Mouse (Mus musculus) spleen, adult 2 months (tissue): ENCODE measurements around the gene Pknox2. TPM values are rescaled to one million over a fixed set of nuclear protein-coding genes. Genes with fewer than 3 reads are reported as not detected.

Experiments
- DNase-seq, 2 experiments: peaks; one replicate each; pipeline versions ENCODE4 v3.0.0 to v3.0.0-alpha.2; 2012 to 2021; ENCODE audit warnings: low spot score in 2 of 2, low read depth in 1 of 2
- H3K27ac ChIP-seq: fragments of 200-500 bp; 2 replicates; pipeline ENCODE4 v1.5.1; 2012; ENCODE audit warnings: low read length, inconsistent platforms; ENCODE audit not compliant: insufficient read depth
- H3K27me3 ChIP-seq: fragments of 200-500 bp; 2 replicates; pipeline ENCODE4 v1.6.1; 2012; ENCODE audit warnings: mild to moderate bottlenecking, moderate library complexity, low read length, inconsistent platforms; ENCODE audit not compliant: control insufficient read depth, insufficient read depth
- H3K36me3 ChIP-seq: fragments of 200-500 bp; 2 replicates; pipeline ENCODE4 v1.6.1; 2012; ENCODE audit warnings: mild to moderate bottlenecking, low read length, inconsistent platforms; ENCODE audit not compliant: control insufficient read depth, insufficient read depth
- H3K4me1 ChIP-seq: fragments of 200-500 bp; 2 replicates; pipeline ENCODE4 v1.6.1; 2011; ENCODE audit warnings: inconsistent platforms; ENCODE audit not compliant: control insufficient read depth, insufficient read depth, insufficient read length
- H3K4me3 ChIP-seq: fragments of 200-500 bp; 2 replicates; pipeline ENCODE4 v1.5.1; 2011; ENCODE audit warnings: mild to moderate bottlenecking, inconsistent platforms; ENCODE audit not compliant: insufficient read depth, insufficient read length; ENCODE audit errors: extremely low read depth
- CTCF ChIP-seq: fragments of 200-500 bp; IDR thresholded peaks from 2 replicates; pipeline ENCODE4 v1.5.1; 2011; ENCODE audit warnings: mild to moderate bottlenecking, inconsistent platforms; ENCODE audit not compliant: insufficient read depth, insufficient read length, insufficient replicate concordance; ENCODE audit errors: extremely low read depth
- POLR2A ChIP-seq: fragments of 200-500 bp; IDR thresholded peaks from 2 replicates; pipeline ENCODE4 v1.6.1; 2011; ENCODE audit warnings: low read depth, low read length, inconsistent platforms
- WGBS: fragments of 180-500 bp; shearing (Covaris S2); methylation state at CpG from one replicate; pipeline ENCODE4 v1.1.7; 2018; 5-methylcytosine and 5-hydroxymethylcytosine counted together
- polyA plus RNA-seq: library from polyadenylated mRNA; depleted of rRNA; stranded (reverse); fragments of >200 nt; gene quantifications from 2 replicates; pipeline ENCODE4 v1.2.3, GENCODE M21; 2012

The Pknox2 gene
- polyA plus RNA-seq, 1 experiment, result 2.9 TPM

- WGBS, result 60% methylated on average over 6 of the region's 6 CpGs
- no peak for DNase-seq
Observed at GRCm38 (mm10) chr9:37053041-37053440, 94.2 kb downstream of the Pknox2 start.

GRCm38 (mm10) chr9:37051669-37052068 lies 95.5 kb downstream of the Pknox2 start:
- H3K27ac ChIP-seq, result no peak overlapping the region
- no peaks in the 10 kb centered on the region for H3K27me3 ChIP-seq
- no peaks in the 10 kb centered on the region for H3K36me3 ChIP-seq
- DNase-seq, result no peak
- WGBS, result 92% methylated on average over 4 of the region's 4 CpGs
- TF ChIP-seq CTCF (no peak), POLR2A (no peak)
- no peaks in the 10 kb centered on the region for H3K4me1 ChIP-seq
- H3K4me3 ChIP-seq, result no peak overlapping the region

More at GRCm38 (mm10) chr9:37053041-37053440, 94.2 kb downstream of the Pknox2 start:
- no peak overlapping the region for H3K4me3 ChIP-seq
- TF ChIP-seq POLR2A, result no peak
- no peak for TF ChIP-seq CTCF
- H3K36me3 ChIP-seq, result no peaks in the 10 kb centered on the region
- no peaks in the 10 kb centered on the region for H3K4me1 ChIP-seq
- no peak overlapping the region for H3K27ac ChIP-seq
- no peaks in the 10 kb centered on the region for H3K27me3 ChIP-seq

- WGBS, result 70% methylated on average over 5 of the region's 5 CpGs
- DNase-seq, result no peak
- no peaks in the 10 kb centered on the region for H3K4me1 ChIP-seq
Observed at GRCm38 (mm10) chr9:37047490-37047889, 99.7 kb downstream of the Pknox2 start.

GRCm38 (mm10) chr9:37045875-37046274 lies 101.3 kb downstream of the Pknox2 start:
- DNase-seq, result no peak
- Histone ChIP-seq H3K27me3 (no peaks in the 10 kb centered on the region), H3K4me1 (no peaks in the 10 kb centered on the region), H3K27ac (no peak overlapping the region), H3K36me3 (no peaks in the 10 kb centered on the region), H3K4me3 (no peak overlapping the region)
- WGBS, result 77% methylated on average over 1 of the region's 1 CpGs
- TF ChIP-seq CTCF, result no peak
- TF ChIP-seq POLR2A, result no peak

More at GRCm38 (mm10) chr9:37047490-37047889, 99.7 kb downstream of the Pknox2 start:
- H3K27ac ChIP-seq, result no peak overlapping the region
- H3K27me3 ChIP-seq, result no peaks in the 10 kb centered on the region
- no peak overlapping the region for H3K4me3 ChIP-seq
- no peaks in the 10 kb centered on the region for H3K36me3 ChIP-seq
- TF ChIP-seq POLR2A (no peak), CTCF (no peak)

GRCm38 (mm10) chr9:37044165-37044564 lies 103.0 kb downstream of the Pknox2 start:
- no peak for DNase-seq
- Histone ChIP-seq H3K4me1 (no peaks in the 10 kb centered on the region), H3K36me3 (no peaks in the 10 kb centered on the region), H3K27ac (no peak overlapping the region), H3K4me3 (no peak overlapping the region), H3K27me3 (no peaks in the 10 kb centered on the region)
- TF ChIP-seq POLR2A (no peak), CTCF (no peak)
- 77% methylated on average over 1 of the region's 1 CpGs for WGBS

GRCm38 (mm10) chr9:37038859-37039258 lies 108.3 kb downstream of the Pknox2 start:
- TF ChIP-seq CTCF (no peak), POLR2A (no peak)
- DNase-seq, result no peak
- H3K27ac ChIP-seq, result no peak overlapping the region
- no peak overlapping the region for H3K4me3 ChIP-seq
- H3K36me3 ChIP-seq, result no peaks in the 10 kb centered on the region
- H3K27me3 ChIP-seq, result no peaks in the 10 kb centered on the region
- no peaks in the 10 kb centered on the region for H3K4me1 ChIP-seq
- WGBS, result 90% methylated on average over 3 of the region's 3 CpGs

- H3K4me3 ChIP-seq, result no peak overlapping the region
- 74% methylated on average over 7 of the region's 7 CpGs for WGBS
- DNase-seq, result no peak
- H3K36me3 ChIP-seq, result no peaks in the 10 kb centered on the region
- TF ChIP-seq CTCF (no peak), POLR2A (no peak)
- no peak overlapping the region for H3K27ac ChIP-seq
- no peaks in the 10 kb centered on the region for H3K4me1 ChIP-seq
- H3K27me3 ChIP-seq, result no peaks in the 10 kb centered on the region
Observed at GRCm38 (mm10) chr9:37038445-37038844, 108.8 kb downstream of the Pknox2 start.
